Mouse (Mus musculus) regulatory T cell (primary cell): Measurements from ENCODE around the gene Dact3.

Source experiments
- in situ Hi-C: fragments of 300-600 bp; cut with MboI, MseI; formaldehyde crosslinking; loops from one replicate; pipeline ENCODE4 v1.15.1; 2025; ENCODE audit warnings: high pct_unique_total_duplicates

Dact3 gene

GRCm38 (mm10) chr7:16858336-16858735 is 16.8 kb upstream of the Dact3 start:
- in situ Hi-C loops, result no loop called here

DNA sequence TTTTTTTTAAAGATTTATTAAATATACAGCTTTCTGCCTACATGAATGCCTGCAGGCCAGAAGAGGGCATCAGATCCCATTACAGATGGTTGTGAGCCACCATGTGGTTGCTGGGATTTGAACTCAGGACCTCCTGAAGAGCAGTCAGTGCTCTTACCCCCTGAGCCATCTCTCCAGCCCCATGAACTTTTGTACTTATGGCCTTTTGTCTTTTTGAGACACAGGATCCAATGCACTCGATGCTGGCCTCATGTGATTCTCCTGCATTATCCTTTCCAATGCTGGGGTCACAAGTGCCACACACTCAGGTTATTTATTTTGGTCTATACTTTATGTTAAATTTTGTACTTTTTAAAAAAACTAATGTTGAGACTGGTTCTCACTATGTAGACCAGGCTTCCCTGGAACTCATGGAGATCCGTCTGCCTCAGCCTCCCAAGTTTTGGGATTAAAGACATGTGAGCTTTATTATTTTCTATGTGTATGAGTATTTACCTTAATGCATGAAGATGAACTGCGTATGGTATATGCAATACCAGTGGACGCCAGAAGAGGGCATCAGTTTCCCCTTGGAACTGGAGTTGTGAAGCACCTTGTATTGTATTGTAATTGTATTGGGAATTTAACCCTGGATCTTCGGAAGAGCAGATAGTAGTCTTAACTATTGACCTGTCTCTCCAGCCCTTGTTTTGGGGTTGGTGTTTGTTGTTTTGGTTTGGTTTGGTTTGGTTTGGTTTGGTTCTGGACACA is 15.0 kb upstream of the Dact3 start:
- in situ Hi-C loops, result no loop called here

DNA sequence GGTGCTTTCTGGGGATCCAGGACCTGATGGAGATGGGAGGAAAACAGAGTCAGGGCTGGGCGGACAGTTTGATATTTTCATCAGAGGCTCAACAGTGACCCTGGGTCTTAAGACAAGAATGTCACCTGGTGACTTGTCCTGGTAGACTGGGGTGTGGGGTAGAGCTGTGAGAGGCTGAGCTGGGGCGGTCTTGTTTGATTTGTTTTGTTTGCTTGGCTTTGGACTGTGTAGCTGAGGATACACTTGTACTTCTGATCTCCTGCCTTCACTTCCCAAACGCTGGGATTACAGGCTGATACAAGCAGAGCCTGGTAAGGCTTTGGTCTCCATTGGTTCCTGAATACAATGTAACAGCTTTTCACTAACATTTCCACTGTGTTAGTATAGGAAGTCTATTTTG is 7.6 kb upstream of the Dact3 start:
- in situ Hi-C loops, result no loop called here

GRCm38 (mm10) chr7:16869497-16869896 is 5.6 kb upstream of the Dact3 start:
- in situ Hi-C loops, result no loop called here

GRCm38 (mm10) chr7:16871600-16871999 is 3.5 kb upstream of the Dact3 start:
- in situ Hi-C loops, result no loop called here

- in situ Hi-C loops, result no loop called here
Measured at GRCm38 (mm10) chr7:16872478-16872877, 2.6 kb upstream of the Dact3 start.

GRCm38 (mm10) chr7:16873392-16873791 is 1.7 kb upstream of the Dact3 start:
- in situ Hi-C loops, result no loop called here

DNA sequence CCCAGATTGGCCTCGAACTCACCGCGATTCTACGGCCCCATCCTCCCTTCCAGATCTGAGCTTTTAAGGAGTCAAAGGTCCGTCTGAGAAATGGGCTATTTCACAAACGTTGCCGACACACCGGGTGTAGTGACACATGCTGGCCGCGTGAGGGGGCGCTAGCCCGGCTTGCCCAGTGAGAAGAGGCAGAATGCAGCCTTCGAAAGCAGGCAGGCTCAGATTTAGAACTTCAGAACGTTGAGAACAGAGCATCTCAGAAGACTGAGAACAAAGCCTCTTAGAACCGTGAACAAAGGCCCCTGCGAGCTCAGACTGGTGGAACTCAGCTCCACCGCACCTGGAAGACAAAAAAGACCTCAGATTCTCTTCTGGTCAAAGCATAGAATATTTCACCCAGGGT is 927 bp upstream of the Dact3 start:
- in situ Hi-C loops, result no loop called here

DNA sequence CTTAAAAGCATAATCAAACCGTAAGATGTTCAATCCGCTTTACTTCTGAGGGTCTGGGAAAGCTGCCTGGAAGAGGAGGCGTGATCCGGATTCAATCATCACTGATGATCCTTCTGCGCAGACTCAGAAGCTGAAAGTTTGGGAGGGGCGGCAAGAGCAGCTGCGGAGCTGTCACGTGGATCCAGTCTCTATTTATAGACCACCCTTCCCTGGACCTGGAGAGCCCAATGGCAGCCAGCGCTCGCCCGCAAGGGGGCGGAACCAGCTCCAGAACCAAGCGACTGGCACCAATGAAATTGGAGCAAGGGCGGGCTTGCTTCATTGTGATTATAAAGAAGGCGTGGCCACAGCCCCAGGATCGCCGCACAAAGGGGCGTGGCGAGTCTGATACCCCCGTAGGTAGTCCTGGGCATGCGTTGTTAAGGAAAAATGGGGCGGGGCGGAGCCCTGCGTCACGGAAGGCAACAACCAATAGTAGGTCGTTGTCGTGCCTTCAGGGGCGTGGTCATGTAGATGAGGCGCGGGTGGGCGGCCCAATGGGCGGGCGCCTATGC is 284 bp upstream of the Dact3 start:
- in situ Hi-C loops, result loop anchor here (5.0 kb wide), 1 partner anchor 47 kb away; the partner anchor contains the start of gene Calm3

GRCm38 (mm10) chr7:16875326-16875725 is 209 bp downstream of the Dact3 start:
- in situ Hi-C loops, result loop anchor here (5.0 kb wide), 1 partner anchor 47 kb away; the partner anchor contains the start of gene Calm3

DNA sequence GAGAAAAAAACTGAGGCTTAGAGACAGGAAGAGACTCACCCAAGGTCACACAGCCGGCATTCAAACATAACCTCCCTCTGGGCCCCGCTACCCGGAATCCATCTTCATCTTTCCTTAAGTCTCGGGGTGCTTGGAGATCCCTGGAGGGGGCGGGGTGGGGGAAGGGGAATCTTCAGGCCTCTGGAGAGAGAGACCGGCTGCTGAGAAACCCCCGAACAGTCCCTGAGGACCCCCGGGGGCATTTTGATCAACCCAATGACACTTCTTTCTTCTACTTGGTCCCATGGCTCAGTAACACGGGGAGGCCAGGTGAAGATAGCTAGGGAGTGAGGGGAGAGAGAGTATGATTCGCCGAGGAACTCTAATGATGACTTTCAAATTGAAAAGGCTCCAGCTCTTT is 889 bp downstream of the Dact3 start:
- in situ Hi-C loops, result loop anchor here (5.0 kb wide), 1 partner anchor 46 kb away; the partner anchor contains the start of gene Calm3

DNA sequence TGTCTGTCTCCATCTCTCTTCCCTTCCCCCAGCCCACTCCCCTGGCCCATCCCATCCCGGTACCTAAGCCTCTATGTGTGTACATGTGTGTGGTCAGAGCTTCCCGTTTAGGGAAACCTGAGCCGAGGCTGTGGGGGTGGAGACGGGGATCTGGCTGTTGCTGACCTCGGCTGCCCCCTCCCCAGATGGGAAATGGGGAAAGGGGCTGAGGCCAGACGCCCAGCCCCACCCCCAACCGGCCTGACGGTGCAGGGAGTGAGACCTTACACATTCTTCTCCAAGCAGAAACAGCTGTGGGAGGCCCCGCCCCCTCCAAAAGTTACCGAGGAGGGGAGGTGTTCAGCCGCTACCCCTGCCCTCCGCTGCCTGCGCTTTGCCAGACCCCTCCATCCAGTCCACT is 1.5 kb downstream of the Dact3 start:
- in situ Hi-C loops, result loop anchor here (5.0 kb wide), 1 partner anchor 46 kb away; the partner anchor contains the start of gene Calm3

GRCm38 (mm10) chr7:16877717-16878116 is 2.6 kb downstream of the Dact3 start:
- in situ Hi-C loops, result loop anchor here (5.0 kb wide), 1 partner anchor 45 kb away; the partner anchor contains the start of gene Calm3

- in situ Hi-C loops, result loop anchor here (5.0 kb wide), 1 partner anchor 42 kb away; the partner anchor contains the start of gene Calm3
Measured at GRCm38 (mm10) chr7:16879796-16880547, 4.9 kb downstream of the Dact3 start.

DNA sequence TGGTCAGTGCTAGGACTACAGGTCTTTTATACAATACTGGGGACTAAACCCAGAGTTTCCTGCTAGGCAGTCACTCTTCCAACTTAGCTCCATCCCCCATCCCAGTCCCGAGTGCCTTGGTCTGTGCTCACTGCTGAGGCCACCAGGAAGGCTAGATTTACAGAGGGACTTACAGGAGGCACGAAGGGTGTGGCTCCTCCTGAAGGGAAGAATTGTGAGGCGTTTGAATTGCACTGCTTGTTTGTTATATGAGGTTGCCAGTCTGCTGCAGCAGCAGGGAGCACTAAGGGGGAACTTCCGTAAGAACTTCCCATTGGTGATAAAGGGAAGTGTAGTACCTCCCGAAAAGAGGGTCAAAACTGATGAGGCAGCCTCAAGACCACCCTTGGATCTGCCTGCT is 5.5 kb downstream of the Dact3 start:
- in situ Hi-C loops, result no loop called here

DNA sequence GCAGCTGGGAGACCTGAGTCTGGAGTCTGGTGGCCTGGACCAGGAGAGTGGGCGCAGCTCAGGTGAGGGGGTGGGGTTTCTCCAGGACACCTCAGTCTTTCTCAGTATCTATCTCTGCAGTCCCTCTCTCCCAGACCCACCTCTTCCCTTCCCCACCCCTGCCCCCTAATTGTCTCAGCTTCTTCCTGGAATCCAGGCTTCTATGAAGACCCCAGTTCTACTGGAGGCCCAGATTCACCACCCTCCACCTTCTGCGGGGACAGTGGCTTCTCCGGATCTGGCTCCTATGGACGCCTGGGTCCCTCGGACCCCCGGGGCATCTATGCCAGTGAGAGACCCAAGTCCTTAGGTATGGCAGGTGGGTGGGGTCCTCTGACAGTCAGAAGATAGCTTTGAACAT is 8.0 kb downstream of the Dact3 start:
- in situ Hi-C loops, result no loop called here

DNA sequence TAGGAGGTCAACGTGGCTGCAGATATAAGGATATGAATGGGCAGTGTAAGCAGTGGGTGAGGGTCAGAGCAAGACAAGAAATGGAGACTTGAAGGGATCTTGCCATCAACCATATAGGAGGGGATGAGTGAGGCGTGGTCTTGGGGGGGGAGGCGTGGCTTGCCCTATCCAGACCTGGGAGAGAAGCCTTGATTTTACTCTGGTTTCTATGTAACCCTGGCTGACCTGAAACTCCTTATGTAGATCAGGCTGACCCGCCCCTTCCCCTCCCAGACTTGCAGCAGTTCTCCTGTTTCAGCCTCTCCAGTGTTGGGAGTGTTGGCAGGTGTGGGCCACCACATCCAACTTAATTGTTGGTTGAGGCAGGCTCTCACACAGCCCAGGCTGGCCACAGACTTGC is 9.2 kb downstream of the Dact3 start:
- in situ Hi-C loops, result no loop called here

GRCm38 (mm10) chr7:16885271-16885776 is 10.2 kb downstream of the Dact3 start:
- in situ Hi-C loops, result no loop called here

- in situ Hi-C loops, result no loop called here
Measured at GRCm38 (mm10) chr7:16885905-16886304, 10.8 kb downstream of the Dact3 start.

DNA sequence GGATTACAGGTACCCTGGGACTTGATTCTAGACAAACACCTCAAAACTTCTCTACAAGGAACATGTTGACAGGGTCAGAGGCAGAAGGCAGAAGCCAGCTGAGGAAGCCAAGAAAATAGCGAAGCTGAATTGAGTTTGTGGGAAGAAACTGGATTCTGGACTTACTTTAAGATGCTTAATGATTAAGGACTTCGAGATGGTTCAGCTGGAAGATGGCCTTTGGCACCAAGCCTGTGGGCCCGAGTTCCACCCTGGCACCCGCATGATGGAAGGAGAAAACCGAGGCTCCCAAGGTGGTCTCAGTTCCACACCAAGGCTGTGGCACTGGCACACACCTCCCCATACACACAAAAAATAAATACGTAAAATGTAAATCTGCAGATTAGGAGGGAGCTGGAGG is 15.4 kb downstream of the Dact3 start:
- in situ Hi-C loops, result no loop called here

- in situ Hi-C loops, result no loop called here
Measured at GRCm38 (mm10) chr7:16890944-16891343, 15.8 kb downstream of the Dact3 start.
